Mouse (Mus musculus) CH12.LX (cell line): ENCODE measurements around the gene Dnase2b. TPM values are rescaled to one million over a fixed set of nuclear protein-coding genes. Genes with fewer than 3 reads are reported as not detected.

Experiments used
- DNase-seq: peaks from one replicate; pipeline ENCODE4 v3.0.0-alpha.2; 2013; ENCODE audit errors: extremely low read depth
- H3K27ac ChIP-seq: 2 replicates; pipeline ENCODE4 v1.5.1; 2012; ENCODE audit warnings: low read depth, mild to moderate bottlenecking, control low read depth, moderate library complexity; ENCODE audit not compliant: insufficient read depth
- H3K27me3 ChIP-seq: replicated peaks from 2 replicates; pipeline ENCODE3; 2012; ENCODE audit warnings: inconsistent platforms
- H3K36me3 ChIP-seq, 2 experiments: replicated peaks in 1 of 2; 2 replicates each; pipeline versions ENCODE3 to v1.6.1; 2012; ENCODE audit warnings: inconsistent platforms in 1 of 2, low read length in 1 of 2, mild to moderate bottlenecking in 1 of 2, mixed read lengths in 1 of 2, moderate library complexity in 1 of 2; ENCODE audit not compliant: control insufficient read depth in 1 of 2, insufficient read depth in 1 of 2
- H3K4me1 ChIP-seq, 2 experiments: 2 replicates each; pipeline ENCODE4 v1.6.1; 2012; ENCODE audit warnings: inconsistent platforms in 1 of 2, moderate library complexity in 1 of 2; ENCODE audit not compliant: insufficient read depth in 2 of 2, control insufficient read depth in 1 of 2
- H3K4me2 ChIP-seq: 2 replicates; pipeline ENCODE4 v1.6.1; 2012; ENCODE audit warnings: low read depth, mild to moderate bottlenecking, control low read depth; ENCODE audit not compliant: poor library complexity, insufficient read depth, severe bottlenecking
- H3K4me3 ChIP-seq, 3 experiments: fragments of 150-350 bp in 1 of 3; sonication (generic) in 1 of 3; replicated peaks in 1 of 3; 2 replicates each; pipeline versions ENCODE3 to v1.5.1; 2011 to 2012; ENCODE audit warnings: low read depth in 2 of 3, low read length in 2 of 3, mild to moderate bottlenecking in 2 of 3, moderate library complexity in 2 of 3, control low read depth in 1 of 3, improper control_type of control experiment in 1 of 3, inconsistent platforms in 1 of 3, mixed read lengths in 1 of 3; ENCODE audit not compliant: poor library complexity in 1 of 3
- H3K79me2 ChIP-seq: replicated peaks from 2 replicates; pipeline ENCODE4 v1.6.1; 2012; ENCODE audit warnings: mild to moderate bottlenecking, moderate library complexity; ENCODE audit not compliant: control insufficient read depth, poor library complexity, insufficient read depth, severe bottlenecking; ENCODE audit errors: extremely low read depth
- H3K9ac ChIP-seq: 2 replicates; pipeline ENCODE4 v1.6.1; 2012; ENCODE audit warnings: low read depth, mild to moderate bottlenecking, control low read depth, moderate library complexity; ENCODE audit not compliant: insufficient read depth
- H3K9me3 ChIP-seq: replicated peaks from 2 replicates; pipeline ENCODE3; 2012; ENCODE audit warnings: low read length, inconsistent platforms, mixed read lengths
- CHD1 ChIP-seq: IDR thresholded peaks from 2 replicates; pipeline ENCODE4 v1.6.1; 2012; ENCODE audit warnings: low read depth, low read length, improper control_type of control experiment, inconsistent platforms
- CHD2 ChIP-seq: IDR thresholded peaks from 2 replicates; pipeline ENCODE4 v1.6.1; 2011; ENCODE audit warnings: low read length, improper control_type of control experiment
- E2F4 ChIP-seq: IDR thresholded peaks from 2 replicates; pipeline ENCODE4 v1.6.1; 2011; ENCODE audit warnings: low read depth, low read length, improper control_type of control experiment; ENCODE audit not compliant: insufficient replicate concordance
- ELF1 ChIP-seq: IDR thresholded peaks from 2 replicates; pipeline ENCODE4 v1.6.1; 2014; ENCODE audit warnings: low read depth, mild to moderate bottlenecking, inconsistent platforms, low read length, improper control_type of control experiment
- GABPA ChIP-seq: IDR thresholded peaks from 2 replicates; pipeline ENCODE4 v1.6.1; 2012; ENCODE audit warnings: low read depth, low read length, improper control_type of control experiment, inconsistent platforms; ENCODE audit not compliant: insufficient replicate concordance
- HCFC1 ChIP-seq: IDR thresholded peaks from 2 replicates; pipeline ENCODE4 v1.6.1; 2012; ENCODE audit warnings: low read depth, mild to moderate bottlenecking, inconsistent platforms, low read length, improper control_type of control experiment
- IRF4 ChIP-seq: IDR thresholded peaks from 2 replicates; pipeline ENCODE4 v1.6.1; 2014; ENCODE audit warnings: low read depth, mild to moderate bottlenecking, inconsistent platforms, low read length, improper control_type of control experiment
- JUN ChIP-seq: IDR thresholded peaks from 2 replicates; pipeline ENCODE4 v1.6.1; 2011; ENCODE audit warnings: low read depth, mild to moderate bottlenecking, low read length, improper control_type of control experiment, moderate library complexity; ENCODE audit not compliant: insufficient read depth
- JUND ChIP-seq: conservative IDR thresholded peaks from 2 replicates; pipeline ENCODE4 v1.6.1; 2011; ENCODE audit warnings: low read depth, low read length, improper control_type of control experiment
- KAT2A ChIP-seq: IDR thresholded peaks from 2 replicates; pipeline ENCODE4 v1.6.1; 2012; ENCODE audit warnings: low read length, improper control_type of control experiment, inconsistent platforms; ENCODE audit not compliant: insufficient replicate concordance
- MAFK ChIP-seq: IDR thresholded peaks from 2 replicates; pipeline ENCODE4 v1.6.1; 2011; ENCODE audit warnings: low read length, improper control_type of control experiment; ENCODE audit not compliant: insufficient replicate concordance
- MAX ChIP-seq: IDR thresholded peaks from 2 replicates; pipeline ENCODE4 v1.6.1; 2011; ENCODE audit warnings: low read length, improper control_type of control experiment
- MAZ ChIP-seq: IDR thresholded peaks from 2 replicates; pipeline ENCODE4 v1.6.1; 2012; ENCODE audit warnings: low read depth, mild to moderate bottlenecking, inconsistent platforms, low read length, improper control_type of control experiment, moderate library complexity
- MEF2A ChIP-seq: IDR thresholded peaks from 2 replicates; pipeline ENCODE4 v1.6.1; 2014; ENCODE audit warnings: low read depth, mild to moderate bottlenecking, inconsistent platforms, low read length, improper control_type of control experiment, borderline replicate concordance
- PAX5 ChIP-seq: IDR thresholded peaks from 2 replicates; pipeline ENCODE4 v1.6.1; 2012; ENCODE audit warnings: low read length, inconsistent platforms, mixed read lengths
- SIN3A ChIP-seq: IDR thresholded peaks from 2 replicates; pipeline ENCODE4 v1.6.1; 2012; ENCODE audit warnings: low read length, improper control_type of control experiment, inconsistent platforms
- TBP ChIP-seq: conservative IDR thresholded peaks from 2 replicates; pipeline ENCODE4 v1.6.1; 2011; ENCODE audit warnings: low read depth, low read length, improper control_type of control experiment
- TCF12 ChIP-seq: IDR thresholded peaks from 2 replicates; pipeline ENCODE4 v1.6.1; 2014; ENCODE audit warnings: low read depth, mild to moderate bottlenecking, inconsistent platforms, low read length, improper control_type of control experiment
- USF1 ChIP-seq: IDR thresholded peaks from 2 replicates; pipeline ENCODE4 v1.6.1; 2014; ENCODE audit warnings: low read depth, mild to moderate bottlenecking, inconsistent platforms, low read length, improper control_type of control experiment
- USF2 ChIP-seq: conservative IDR thresholded peaks from 2 replicates; pipeline ENCODE4 v1.6.1; 2011; ENCODE audit warnings: low read depth, low read length, improper control_type of control experiment
- ZC3H11A ChIP-seq: IDR thresholded peaks from 2 replicates; pipeline ENCODE4 v1.6.1; 2012; ENCODE audit warnings: low read depth, mild to moderate bottlenecking, inconsistent platforms, low read length, improper control_type of control experiment
- ZKSCAN1 ChIP-seq: IDR thresholded peaks from 2 replicates; pipeline ENCODE4 v1.6.1; 2012; ENCODE audit warnings: low read depth, inconsistent platforms, low read length, improper control_type of control experiment, borderline replicate concordance
- ZMIZ1 ChIP-seq: IDR thresholded peaks from 2 replicates; pipeline ENCODE4 v1.6.1; 2012; ENCODE audit warnings: low read depth, mild to moderate bottlenecking, inconsistent platforms, low read length, improper control_type of control experiment
- ZNF384 ChIP-seq: IDR thresholded peaks from 2 replicates; pipeline ENCODE4 v1.6.1; 2012; ENCODE audit warnings: low read depth, low read length, improper control_type of control experiment, inconsistent platforms
- dilution Hi-C: fragments of 300-500 bp; cut with MboI; formaldehyde crosslinking; loops from 2 replicates; pipeline ENCODE4 v1.14.3; 2020; ENCODE audit warnings: low sequenced_read_pairs; ENCODE audit not compliant: extremely low pct_unique_long_range_greater_than_20kb, extremely low pct_ligation_motif_present
- in situ Hi-C: fragments of 300-500 bp; cut with MboI; formaldehyde crosslinking; loops from 3 replicates; pipeline ENCODE4 v1.14.3; 2019; ENCODE audit warnings: low sequenced_read_pairs, low pct_ligation_motif_present, low pct_unique_long_range_greater_than_20kb, mixed read lengths
- polyA plus RNA-seq: library from polyadenylated mRNA; unstranded; fragments of >175 nt; gene quantifications from 2 replicates; pipeline ENCODE4 v1.2.1, GENCODE M21; 2012; ENCODE audit warnings: low read depth; ENCODE audit not compliant: insufficient read length
- total RNA-seq, 2 experiments: library from RNA; depleted of rRNA; stranded (reverse); fragments of 300-350 nt in 1 of 2; fragments of >200 nt in 1 of 2; gene quantifications; 2 replicates each; pipeline ENCODE4 v1.2.3; 2012 to 2014

The Dnase2b gene
- total and polyA plus RNA-seq, 3 experiments, result not detected

- H3K4me3 ChIP-seq, result no peak overlapping the region
- H3K9me3 ChIP-seq, result no peaks in the 10 kb centered on the region
- no peaks in the 10 kb centered on the region for H3K36me3 ChIP-seq
- 0 out of 2 replicates have a peak overlapping the region, but pooled peaks have one; percentile 0 for H3K27ac ChIP-seq
- in situ Hi-C loops, result no loop called here
- H3K4me1 ChIP-seq, result no peaks in the 10 kb centered on the region
- dilution Hi-C loops, result no loop called here
- no peaks in the 10 kb centered on the region for H3K79me2 ChIP-seq
- H3K27me3 ChIP-seq, result no peaks in the 10 kb centered on the region
- no peak overlapping the region for H3K4me2 ChIP-seq
- DNase-seq, result no peak
- TF ChIP-seq ZKSCAN1 (no peak), USF1 (no peak), JUN (no peak), MAX (no peak), ZMIZ1 (no peak), PAX5 (no peak), USF2 (no peak), IRF4 (no peak), GABPA (no peak), ZC3H11A (no peak), MAFK (no peak), ZNF384 (no peak), TCF12 (no peak), CHD1 (no peak), JUND (no peak), SIN3A (no peak)
- no peak overlapping the region for H3K9ac ChIP-seq
Observed at GRCm38 (mm10) chr3:146602531-146602930, 12.9 kb downstream of the Dnase2b start.

DNA sequence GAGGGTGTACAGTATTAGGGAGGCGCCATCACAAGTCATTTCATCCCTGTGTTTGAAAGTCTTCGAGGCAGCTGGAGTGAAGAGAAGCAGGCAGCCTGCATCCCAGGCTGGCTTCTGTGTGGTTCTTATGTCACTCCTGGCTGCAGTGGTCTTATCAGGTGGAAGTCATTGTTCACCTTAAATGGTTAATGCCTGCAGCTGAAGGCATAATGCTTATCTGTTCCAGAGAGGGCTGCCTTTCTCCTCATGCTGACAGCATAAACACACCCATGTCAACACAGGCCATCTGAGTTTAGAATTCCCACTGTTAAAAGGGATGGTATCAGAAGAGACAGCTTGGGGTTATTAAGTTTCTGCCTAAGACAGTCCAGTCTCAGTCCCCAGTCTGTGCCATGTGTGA, 14.2 kb downstream of the Dnase2b start:
- Histone ChIP-seq H3K27ac (no peak overlapping the region), H3K9me3 (no peaks in the 10 kb centered on the region), H3K4me1 (no peaks in the 10 kb centered on the region), H3K9ac (no peak overlapping the region), H3K4me2 (no peak overlapping the region), H3K36me3 (no peaks in the 10 kb centered on the region), H3K79me2 (no peaks in the 10 kb centered on the region), H3K27me3 (no peaks in the 10 kb centered on the region), H3K4me3 (no peak overlapping the region)
- DNase-seq, result no peak
- TF ChIP-seq KAT2A, result no peak
- TF ChIP-seq JUN, result no peak
- TF ChIP-seq HCFC1, result no peak
- no peak for TF ChIP-seq ELF1
- no peak for TF ChIP-seq TBP
- no peak for TF ChIP-seq ZNF384
- no peak for TF ChIP-seq E2F4
- no peak for TF ChIP-seq USF2
- TF ChIP-seq MAFK, result no peak
- TF ChIP-seq MAZ, result no peak
- no peak for TF ChIP-seq CHD2
- TF ChIP-seq MEF2A, result no peak
- dilution Hi-C loops, result no loop called here
- in situ Hi-C loops, result no loop called here
